In the genomic region with DNA sequence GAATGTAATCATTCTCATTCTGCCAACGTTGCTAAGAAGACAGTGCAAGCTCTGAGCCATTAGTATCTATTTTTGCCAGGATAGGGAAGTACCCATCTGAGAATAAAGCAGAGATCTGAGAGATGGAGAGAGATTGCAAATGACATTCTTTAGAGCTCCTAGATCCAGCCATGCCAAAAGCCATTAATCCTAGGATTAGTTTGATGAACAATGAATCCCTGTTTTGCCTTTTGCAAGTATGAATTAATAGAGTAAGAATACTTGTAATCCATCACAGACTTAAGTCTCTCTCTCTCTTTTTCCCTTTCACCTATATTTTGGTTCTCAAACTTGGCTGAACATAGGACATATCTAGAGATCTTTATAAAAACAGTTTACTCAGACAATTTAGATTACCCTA, we compare ENCODE assay signal across 30 mouse cellular contexts.
"Had no signal": no experiment of that assay in that cellular context is flagged by ENCODE, and none has a peak within 500 bp of the region (broad histone marks: within the 10 kb centered on the region; RNA-seq: fewer than 3 reads in every experiment).

No protein-coding gene starts in this region.

- H3K27me3 ChIP-seq: heart, embryonic 12.5 days; heart, embryonic 13.5 days; heart, embryonic 15.5 days; hindbrain, embryonic 12.5 days; hindbrain, embryonic 13.5 days; hindbrain, embryonic 15.5 days; intestine, embryonic 15.5 days; kidney, embryonic 15.5 days had no signal

- DNase-seq: heart, postnatal 10 days; heart, postnatal 14 days; heart, postnatal 36 days; heart, postnatal 4 days; kidney, adult 11 months; kidney, adult 18-20 months; kidney, adult 2 months; kidney, adult 8-10 months; kidney, adult 9 months; kidney, postnatal 10 days; kidney, postnatal 14 days; kidney, postnatal 25 days; kidney, postnatal 36 days; kidney, postnatal 4 days; layer of hippocampus, adult 9-11 months; layer of hippocampus, postnatal 36 days had no signal

- H3K4me3 ChIP-seq: heart, embryonic 12.5 days; heart, embryonic 13.5 days; heart, embryonic 15.5 days; hindbrain, embryonic 10.5 days; hindbrain, embryonic 12.5 days; hindbrain, embryonic 13.5 days; hindbrain, embryonic 15.5 days; intestine, embryonic 15.5 days; kidney, embryonic 15.5 days; layer of hippocampus, adult 2 months; left cerebral cortex, adult 2 months had no signal

- H3K4me1 ChIP-seq: heart, embryonic 12.5 days; heart, embryonic 13.5 days; heart, embryonic 15.5 days; hindbrain, embryonic 10.5 days; hindbrain, embryonic 12.5 days; hindbrain, embryonic 13.5 days; hindbrain, embryonic 15.5 days; intestine, embryonic 15.5 days had no signal

- H3K27ac ChIP-seq: heart, embryonic 13.5 days; heart, embryonic 15.5 days; hindbrain, embryonic 10.5 days; hindbrain, embryonic 12.5 days; hindbrain, embryonic 13.5 days; hindbrain, embryonic 14.5 days; hindbrain, embryonic 15.5 days; hindbrain, postnatal 0 days; intestine, embryonic 15.5 days; kidney, embryonic 15.5 days; kidney, postnatal 0 days; layer of hippocampus, adult 2 months; left cerebral cortex, adult 2 months had no signal
